Mouse (Mus musculus) frontal cortex, adult (tissue): ENCODE measurements at regions not wholly inside any gene's neighbourhood (a gene's known extent, or its start where the extent isn't known, plus 50 kb on each side); places are given as distances from the start of the nearest gene placed in this dataset.

Experiments
- ATAC-seq: cut with Nextera tagmentation; 2 replicates; pipeline ENCODE4 v1.9.2; 2017; ENCODE audit warnings: mild to moderate bottlenecking, moderate library complexity, mixed read lengths; ENCODE audit not compliant: low TSS enrichment

- ATAC-seq = no peak
Observed at GRCm38 (mm10) chr12:5566231-5566630, 190.7 kb upstream of the Klhl29 start.

DNA sequence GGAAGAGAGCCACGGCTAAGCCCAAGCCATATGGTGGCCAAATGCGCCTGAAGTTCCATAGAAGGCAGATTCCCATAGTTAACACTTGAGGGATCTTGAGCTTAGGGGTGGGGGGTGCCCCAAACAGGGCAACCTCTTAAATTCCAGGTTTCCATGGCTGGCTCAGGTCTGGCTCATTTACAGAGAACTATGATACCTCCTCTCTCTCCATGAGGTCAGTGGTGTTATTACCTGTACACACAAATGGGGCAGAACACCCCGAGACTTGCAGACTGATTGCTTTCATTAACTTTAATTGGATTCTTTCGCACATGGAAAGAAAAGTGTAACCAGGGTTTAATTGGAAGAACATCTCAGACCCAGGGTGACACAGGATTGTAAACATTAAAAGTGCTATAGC lies 177.1 kb upstream of the Klhl29 start:
- ATAC-seq = no peak

GRCm38 (mm10) chr12:5551901-5552300 lies 176.4 kb upstream of the Klhl29 start:
- ATAC-seq = no peak

DNA sequence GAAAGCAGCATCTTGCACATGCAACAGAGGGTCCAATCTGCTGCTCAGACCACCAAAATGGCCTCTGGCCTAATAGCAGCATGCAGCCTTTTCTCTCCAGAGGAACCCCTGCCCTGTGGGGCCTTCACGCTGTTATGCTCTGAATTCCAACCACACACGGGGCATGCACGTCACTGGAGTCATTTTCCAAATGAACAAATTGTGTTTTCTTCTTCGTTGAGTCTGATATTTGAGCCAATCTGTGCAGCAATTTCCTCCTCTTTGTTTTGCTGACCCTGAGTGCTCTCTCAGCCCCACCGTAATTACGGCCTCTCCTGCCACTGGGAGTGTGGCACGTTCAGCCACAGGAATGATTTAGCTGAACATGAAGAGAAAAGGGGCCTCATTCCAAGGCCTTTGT lies 174.3 kb upstream of the Klhl29 start:
- no peak for ATAC-seq

DNA sequence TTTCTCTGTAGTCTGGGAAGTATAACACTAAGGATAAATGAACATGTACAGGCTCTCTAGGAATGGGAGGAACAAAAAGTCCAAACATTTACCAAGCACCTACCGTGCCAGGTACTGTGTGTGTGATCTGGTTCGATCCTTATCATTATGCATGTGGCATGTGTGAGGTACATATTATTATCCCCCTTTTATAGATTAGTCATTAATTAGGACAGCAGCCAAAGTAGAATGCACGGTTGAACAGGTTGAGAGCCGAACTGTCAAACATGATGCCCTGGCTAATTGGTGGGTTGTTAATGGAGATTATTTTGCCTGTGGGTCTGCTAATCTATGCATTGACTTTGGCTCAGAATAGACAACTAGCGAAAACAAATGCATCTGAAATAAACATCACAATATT lies 172.2 kb upstream of the Klhl29 start:
- no peak for ATAC-seq

GRCm38 (mm10) chr12:5542701-5543100 lies 167.2 kb upstream of the Klhl29 start:
- no peak for ATAC-seq

DNA sequence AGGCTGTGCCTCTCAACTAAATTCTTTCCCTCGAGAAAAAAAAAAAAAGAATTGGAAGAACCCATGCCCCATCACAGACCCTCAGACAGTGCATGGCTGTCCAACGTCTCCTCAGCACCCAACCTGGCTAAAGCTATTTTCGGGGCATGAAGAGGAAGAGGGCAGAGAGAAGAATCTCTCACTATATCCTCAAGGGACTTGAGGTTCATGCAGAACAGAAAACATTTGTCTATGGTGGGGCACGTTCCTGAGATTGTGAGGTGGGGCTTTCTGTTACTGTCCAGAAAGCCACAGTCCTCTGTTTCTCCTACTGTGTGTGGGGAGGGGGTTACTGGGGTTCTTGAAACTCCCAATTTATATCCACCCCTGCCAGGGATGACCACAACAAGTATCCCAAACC lies 120.8 kb upstream of the Klhl29 start:
- no peak for ATAC-seq

GRCm38 (mm10) chr12:5494657-5495512 lies 119.4 kb upstream of the Klhl29 start:
- ATAC-seq = no peak

DNA sequence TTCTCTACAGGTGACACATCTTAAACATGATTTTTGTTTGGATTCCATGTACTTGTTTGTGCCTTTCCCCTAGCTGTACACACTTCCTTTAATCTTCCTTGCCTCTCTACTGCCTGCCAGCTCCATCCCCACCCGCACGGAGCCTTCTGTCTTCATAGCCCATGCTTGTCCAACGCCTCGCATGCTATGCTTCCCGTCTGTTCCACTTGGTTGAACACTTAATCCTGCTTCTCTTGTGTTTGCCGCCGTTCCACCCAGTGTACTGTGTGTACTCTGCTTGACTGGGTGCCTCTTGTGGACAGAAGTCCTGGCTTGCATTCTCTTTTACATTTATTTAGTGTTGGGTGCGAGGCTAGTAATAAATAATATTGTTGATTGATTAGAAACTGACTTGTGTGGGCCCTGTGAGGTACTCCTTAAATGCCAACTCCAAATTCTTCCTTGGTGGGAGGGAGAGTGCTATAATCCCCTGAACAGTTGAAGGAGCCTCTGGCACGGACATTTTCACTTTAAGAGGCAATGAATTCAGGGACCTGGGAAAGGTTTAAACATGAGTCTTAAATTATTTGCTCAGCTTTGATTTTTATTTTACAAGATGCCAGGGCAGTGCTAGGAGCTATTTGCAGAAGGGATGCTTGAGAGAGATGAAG lies 88.9 kb upstream of the Klhl29 start:
- peak; percentile 90 for ATAC-seq

DNA sequence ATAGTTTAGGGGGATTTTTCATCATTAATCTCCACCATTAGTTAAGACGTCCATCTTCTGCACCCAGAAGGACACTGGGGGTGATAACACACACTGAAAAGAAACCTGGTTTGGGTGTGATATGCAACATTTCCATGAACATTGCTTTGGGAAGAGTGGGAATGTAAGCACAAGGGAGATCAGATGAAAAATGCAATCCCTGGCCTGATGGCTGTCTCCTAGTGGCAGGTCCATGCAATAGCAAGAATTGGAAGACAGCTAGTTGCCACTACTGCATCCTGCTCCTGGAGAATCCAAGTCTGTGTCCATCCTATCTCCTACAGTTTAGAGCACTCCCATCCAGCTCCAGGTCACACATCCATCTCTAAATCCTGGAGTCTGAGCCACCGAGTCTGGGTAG lies 77.7 kb upstream of the Klhl29 start:
- no peak for ATAC-seq

GRCm38 (mm10) chr12:5443730-5444129 lies 68.2 kb upstream of the Klhl29 start:
- ATAC-seq = 0 out of 2 replicates have a peak, but pooled peaks have one; percentile 23

GRCm38 (mm10) chr12:5443091-5443531 lies 67.6 kb upstream of the Klhl29 start:
- ATAC-seq = no peak

DNA sequence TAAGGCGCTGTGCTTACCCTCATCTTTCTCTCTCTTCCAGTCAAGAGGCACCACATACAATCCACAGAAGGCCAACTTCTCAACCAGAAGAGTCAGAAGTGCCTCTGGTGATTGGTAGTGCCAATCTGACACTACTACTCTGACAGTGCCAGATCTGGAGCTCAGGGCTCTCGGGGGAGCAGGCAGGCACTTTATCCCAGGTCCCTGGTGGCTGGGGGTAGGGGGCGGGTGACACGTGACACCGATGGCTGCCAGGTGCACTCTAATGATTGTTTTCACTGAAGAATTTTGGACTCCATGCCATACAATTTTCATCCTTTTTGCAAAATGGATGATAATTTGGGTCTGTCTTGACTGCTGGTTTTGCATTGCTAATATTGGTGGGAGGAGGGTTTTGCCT lies 67.2 kb upstream of the Klhl29 start:
- no peak for ATAC-seq

DNA sequence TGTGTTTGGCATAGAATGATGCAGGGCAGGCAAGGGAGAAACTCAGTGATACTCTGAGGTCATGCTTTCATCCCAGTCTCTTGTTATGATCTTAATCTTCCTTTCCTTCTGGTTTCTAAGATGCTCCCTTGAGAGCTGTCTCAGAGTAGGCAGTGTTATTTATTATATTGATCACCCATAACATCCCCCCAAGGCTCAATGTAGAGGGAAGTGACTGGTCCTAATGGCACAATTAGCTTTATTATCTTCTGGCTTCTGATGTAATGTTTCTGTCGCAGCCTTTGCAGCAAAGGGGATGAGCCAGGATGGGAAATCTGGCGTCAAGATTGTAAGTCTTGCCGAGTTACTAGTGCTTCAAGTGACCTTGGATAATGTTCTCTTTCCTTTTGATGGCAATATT lies 65.0 kb upstream of the Klhl29 start:
- ATAC-seq = no peak

DNA sequence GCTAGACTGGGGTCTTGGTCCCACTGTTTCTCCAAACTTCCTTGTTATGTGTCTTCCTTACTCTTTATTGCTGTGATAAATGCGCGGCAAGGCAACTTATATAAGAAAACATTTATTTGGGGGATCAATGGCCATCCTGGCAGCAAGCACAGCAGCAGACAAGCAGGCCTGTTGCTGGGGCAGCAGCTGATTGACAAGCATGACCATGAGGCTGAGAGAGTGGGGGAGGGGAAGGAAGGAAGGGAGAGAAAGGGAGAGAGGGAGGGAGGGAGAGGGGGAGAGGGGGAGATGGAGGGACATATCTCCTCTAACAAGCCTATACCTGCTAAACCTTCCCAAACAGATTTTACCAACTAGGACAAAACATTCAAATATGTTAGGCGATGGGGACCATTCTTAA lies 60.4 kb upstream of the Klhl29 start:
- ATAC-seq = no peak

GRCm38 (mm10) chr12:5434060-5434459 lies 58.6 kb upstream of the Klhl29 start:
- ATAC-seq = no peak

DNA sequence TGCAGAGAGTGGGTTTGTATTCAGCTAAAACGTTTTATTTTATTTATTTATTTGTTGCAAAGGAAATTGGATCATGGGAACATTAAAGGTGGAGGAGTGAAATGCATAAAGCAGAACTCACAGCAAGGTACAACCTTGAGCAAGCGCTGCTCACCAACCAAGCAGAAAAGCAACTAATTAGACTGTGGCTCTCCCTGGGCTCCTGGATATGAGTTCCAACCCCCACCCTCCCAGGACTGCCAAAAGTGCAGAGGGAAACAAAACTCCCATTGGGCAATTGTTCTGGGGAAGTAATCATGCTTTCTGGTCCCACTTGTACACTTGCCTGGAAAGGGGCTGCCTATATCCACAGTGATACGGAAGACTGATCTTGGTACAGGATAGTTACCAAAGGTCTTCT lies 57.2 kb upstream of the Klhl29 start:
- ATAC-seq = no peak

- peak; percentile 52 for ATAC-seq
Observed at GRCm38 (mm10) chr12:5428733-5429132, 53.3 kb upstream of the Klhl29 start.
